In genomic region chr9:92229833-92230205, GRCm38 (mm10) we compare ENCODE assay signal across 29 mouse cellular contexts. TPM values are rescaled to one million over a fixed set of nuclear protein-coding genes. Genes with fewer than 3 reads are reported as not detected.
A peak's percentile ranks its signal among the peaks of the same experiment; 100 is the strongest.
DNase-seq lines count a peak whose midpoint lies in the region; ATAC-seq and TF ChIP-seq lines count a peak whose summit lies in the region.
"Had no signal": no experiment of that assay in that cellular context is flagged by ENCODE, and none has a peak within 500 bp of the region (broad histone marks: within the 10 kb centered on the region; RNA-seq: fewer than 3 reads in every experiment).

No protein-coding gene starts in this region.

- H3K4me2 ChIP-seq in kidney, embryonic 14.5 days (replicated peaks; ENCODE audit: low read depth, low read length), result no peak overlapping the region
- H3K4me2 ChIP-seq in intestine, embryonic 16.5 days (ENCODE audit: low read depth, low read length), result no peak overlapping the region
- no peak overlapping the region for H3K4me2 ChIP-seq in midbrain, postnatal 0 days (ENCODE audit: low read depth, low read length, poor library complexity, severe bottlenecking)
- H3K4me2 ChIP-seq: forebrain, embryonic 15.5 days; limb, embryonic 13.5 days; liver, embryonic 15.5 days had no signal

- H3K9ac ChIP-seq in kidney, embryonic 14.5 days (ENCODE audit: low read depth, low read length), result no peak overlapping the region
- H3K9ac ChIP-seq in intestine, embryonic 16.5 days (ENCODE audit: low read depth, low read length), result no peak overlapping the region
- no peak overlapping the region for H3K9ac ChIP-seq in midbrain, postnatal 0 days (replicated peaks; ENCODE audit: low read length, poor library complexity, severe bottlenecking)
- H3K9ac ChIP-seq: forebrain, embryonic 15.5 days; limb, embryonic 13.5 days; liver, embryonic 15.5 days had no signal

- no peak overlapping the region for H3K27ac ChIP-seq in kidney, embryonic 14.5 days (ENCODE audit: low read depth, low read length)
- H3K27ac ChIP-seq in intestine, embryonic 16.5 days (ENCODE audit: low read length), result peak overlapping the region; percentile 43; the same call in 1 of the 2 replicates
- H3K27ac ChIP-seq in midbrain, postnatal 0 days (ENCODE audit: low read depth, low read length), result no peak overlapping the region
- H3K27ac ChIP-seq: forebrain, embryonic 15.5 days; hindbrain, postnatal 0 days; limb, embryonic 13.5 days; liver, embryonic 15.5 days had no signal

- DNase-seq in kidney, adult 9 months, result no peak
- DNase-seq in CD4-positive, CD25-positive, alpha-beta regulatory T cell, adult 2 months (ENCODE audit: low read depth, low spot score), result peak; percentile 18
- DNase-seq in layer of hippocampus, postnatal 10 days (ENCODE audit: low spot score in 2 of 2), result no peak
- DNase-seq in midbrain, postnatal 0 days (ENCODE audit: low spot score), result no peak
- DNase-seq: adrenal gland, postnatal 36 days; B cell, adult 2 months; cerebellum, adult 9-11 months; gastrocnemius, postnatal 14 days; kidney, postnatal 10 days; lung, postnatal 4 days; right cerebral cortex, postnatal 4 days; thymus, adult 2 months had no signal

- H3K27me3 ChIP-seq in kidney, embryonic 14.5 days (ENCODE audit: control insufficient read depth, insufficient read depth, low read length), result no peaks in the 10 kb centered on the region
- H3K27me3 ChIP-seq in intestine, embryonic 16.5 days (replicated peaks; ENCODE audit: control insufficient read depth, insufficient read depth, low read length), result no peaks in the 10 kb centered on the region
- no peaks in the 10 kb centered on the region for H3K27me3 ChIP-seq in midbrain, postnatal 0 days (ENCODE audit: insufficient read depth, low read length)
- H3K27me3 ChIP-seq: forebrain, embryonic 15.5 days; limb, embryonic 13.5 days; liver, embryonic 15.5 days had no signal

- no peak for TF ChIP-seq CTCF in midbrain, postnatal 0 days (IDR thresholded peaks at IDR 0.05)

- H3K9me3 ChIP-seq in kidney, embryonic 14.5 days (ENCODE audit: control insufficient read depth, low read length), result no peaks in the 10 kb centered on the region
- H3K9me3 ChIP-seq in intestine, embryonic 16.5 days (ENCODE audit: control insufficient read depth, low read length), result no peaks in the 10 kb centered on the region
- no peaks in the 10 kb centered on the region for H3K9me3 ChIP-seq in midbrain, postnatal 0 days (ENCODE audit: low read length)
- H3K9me3 ChIP-seq: forebrain, embryonic 15.5 days; limb, embryonic 13.5 days; liver, embryonic 15.5 days had no signal

- 0 out of 2 replicates have a peak, but pooled peaks have one; percentile 32 for ATAC-seq in kidney, embryonic 14.5 days (ENCODE audit: low FRiP score, low TSS enrichment)
- peak; percentile 52 for ATAC-seq in activated CD4-positive, CD25-positive, alpha-beta regulatory T cell, adult 4 months
- peak; percentile 86 for ATAC-seq in intestine, embryonic 16.5 days
- no peak for ATAC-seq in midbrain, postnatal 0 days (ENCODE audit: low FRiP score)
- ATAC-seq: forebrain, embryonic 15.5 days; hindbrain, postnatal 0 days; midbrain, embryonic 16.5 days had no signal

- no peaks in the 10 kb centered on the region for H3K36me3 ChIP-seq in kidney, embryonic 14.5 days (ENCODE audit: control insufficient read depth, insufficient read depth, low read length)
- H3K36me3 ChIP-seq in intestine, embryonic 16.5 days (ENCODE audit: control insufficient read depth, insufficient read depth, low read length), result no peaks in the 10 kb centered on the region
- no peaks in the 10 kb centered on the region for H3K36me3 ChIP-seq in midbrain, postnatal 0 days (ENCODE audit: insufficient read depth, low read length)
- H3K36me3 ChIP-seq: forebrain, embryonic 15.5 days; limb, embryonic 13.5 days; liver, embryonic 15.5 days had no signal

- H3K4me1 ChIP-seq in kidney, embryonic 14.5 days (ENCODE audit: control insufficient read depth, insufficient read depth, low read length), result no peaks in the 10 kb centered on the region
- H3K4me1 ChIP-seq in intestine, embryonic 16.5 days (ENCODE audit: control insufficient read depth, insufficient read depth, low read length), result peaks cover 8% of the 10 kb centered on the region; the same call in 1 of the 2 replicates
- no peaks in the 10 kb centered on the region for H3K4me1 ChIP-seq in midbrain, postnatal 0 days (ENCODE audit: insufficient read depth, low read length)
- H3K4me1 ChIP-seq: forebrain, embryonic 15.5 days had no signal

- no peak overlapping the region for H3K4me3 ChIP-seq in kidney, embryonic 14.5 days (ENCODE audit: low read length)
- no peak overlapping the region for H3K4me3 ChIP-seq in intestine, embryonic 16.5 days (ENCODE audit: low read length)
- no peak overlapping the region for H3K4me3 ChIP-seq in midbrain, postnatal 0 days (ENCODE audit: low read depth, low read length)
- H3K4me3 ChIP-seq: forebrain, embryonic 15.5 days; limb, embryonic 13.5 days; liver, embryonic 15.5 days had no signal

- WGBS in kidney, embryonic 14.5 days, result 32% methylated on average over 2 of the region's 2 CpGs
- WGBS in intestine, embryonic 16.5 days, result 39% methylated on average over 2 of the region's 2 CpGs
- WGBS in midbrain, postnatal 0 days, result 84% methylated on average over 2 of the region's 2 CpGs

RNA-seq across cellular contexts. Expression of gene Plscr1, which starts 19.7 kb away (rescaled TPM):
- polyA plus RNA-seq in kidney, embryonic 14.5 days (2014; fragmentation: Nextera tagmentation; extraction: Ambion mirVana), result 83.5 and 91.2 TPM in 2 replicates
- 10 to 100 TPM; 75.5 to 98.7 TPM for polyA plus RNA-seq in activated CD4-positive, CD25-positive, alpha-beta regulatory T cell, adult 4 months (2017; shearing (Covaris generic))
- polyA plus RNA-seq in intestine, embryonic 16.5 days (2015; fragmentation: Nextera tagmentation; extraction: Ambion mirVana), result 129 and 139 TPM in 2 replicates
- 1 to 10 TPM; 1.7 to 1.8 TPM for total RNA-seq in layer of hippocampus, postnatal 10 days (2021)
- total RNA-seq in midbrain, postnatal 0 days (2014; rRNA removed), result 6.3 and 6.6 TPM in 2 replicates
- 6.7 and 8.5 TPM in 2 replicates for polyA plus RNA-seq in midbrain, postnatal 0 days (2015; fragmentation: Nextera tagmentation; extraction: Ambion mirVana)

RNA-seq across cellular contexts. Expression of gene Plscr5, which starts 37.1 kb away (rescaled TPM):
- polyA plus RNA-seq in kidney, embryonic 14.5 days (2014; fragmentation: Nextera tagmentation; extraction: Ambion mirVana), result not detected in 2 replicates
- polyA plus RNA-seq in activated CD4-positive, CD25-positive, alpha-beta regulatory T cell, adult 4 months (2017; shearing (Covaris generic)), result not detected
- not detected in 2 replicates for polyA plus RNA-seq in intestine, embryonic 16.5 days (2015; fragmentation: Nextera tagmentation; extraction: Ambion mirVana)
- total RNA-seq in layer of hippocampus, postnatal 10 days (2021), result under 1 TPM; 0.29 to 0.62 TPM
- total RNA-seq in midbrain, postnatal 0 days (2014; rRNA removed), result 0.47 TPM in 1 of 2 replicates, not detected in the other
- polyA plus RNA-seq in midbrain, postnatal 0 days (2015; fragmentation: Nextera tagmentation; extraction: Ambion mirVana), result 0.79 and 0.85 TPM in 2 replicates
- total RNA-seq: adrenal gland, postnatal 36 days; common myeloid progenitor, adult 5-6 weeks; gastrocnemius, postnatal 14 days; heart, adult 18-20 months; heart, postnatal 10 days; layer of hippocampus, adult 18-20 months; layer of hippocampus, postnatal 25 days; left cerebral cortex, postnatal 14 days; megakaryocyte-erythroid progenitor cell, adult 5-6 weeks had no signal
- polyA plus RNA-seq: limb, embryonic 13.5 days; liver, embryonic 15.5 days; lung, embryonic 16.5 days had no signal

RNA-seq across cellular contexts. Expression of gene Plscr2, which starts 45.6 kb away (rescaled TPM):
- polyA plus RNA-seq in kidney, embryonic 14.5 days (2014; fragmentation: Nextera tagmentation; extraction: Ambion mirVana), result 6.0 and 11.6 TPM in 2 replicates
- not detected for polyA plus RNA-seq in activated CD4-positive, CD25-positive, alpha-beta regulatory T cell, adult 4 months (2017; shearing (Covaris generic))
- polyA plus RNA-seq in intestine, embryonic 16.5 days (2015; fragmentation: Nextera tagmentation; extraction: Ambion mirVana), result 0.81 and 0.99 TPM in 2 replicates
- 1 to 10 TPM; 1.1 to 1.2 TPM for total RNA-seq in layer of hippocampus, postnatal 10 days (2021)
- 1.9 TPM in 2 replicates for total RNA-seq in midbrain, postnatal 0 days (2014; rRNA removed)
- 1.5 and 1.8 TPM in 2 replicates for polyA plus RNA-seq in midbrain, postnatal 0 days (2015; fragmentation: Nextera tagmentation; extraction: Ambion mirVana)
- total RNA-seq: common myeloid progenitor, adult 5-6 weeks had no signal
- polyA plus RNA-seq: neural tube, embryonic 14.5 days had no signal
